Mouse (Mus musculus): Measurements from ENCODE around the gene Tc2n. TPM values are rescaled to one million over a fixed set of nuclear protein-coding genes. Genes with fewer than 3 reads are reported as not detected.
"Not testable (repeated sequence)": the region's sequence is repeated elsewhere in the genome, so short reads cannot be mapped to it uniquely, and the experiment has no call there.

Gene Tc2n
- polyA plus RNA-seq, 1 experiment, result 0.05 TPM

DNA sequence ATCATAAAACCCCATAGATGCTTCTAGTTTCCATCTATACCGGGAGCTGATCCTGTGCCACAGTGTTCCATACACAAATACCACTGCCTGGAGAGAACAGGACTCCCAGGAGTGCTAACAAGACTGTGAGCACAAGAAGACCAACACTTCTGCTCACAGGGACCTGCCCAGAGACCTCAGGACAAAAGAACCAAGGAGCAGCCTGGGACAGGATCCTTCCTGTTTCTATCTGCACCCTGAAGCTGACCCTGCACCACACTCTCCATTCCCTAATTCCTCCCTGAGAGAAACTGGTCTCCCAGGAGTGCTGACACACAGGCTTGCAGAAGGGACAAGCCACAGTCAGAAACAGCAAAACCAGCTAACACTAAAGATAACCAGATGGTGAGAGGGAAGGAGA is 21.8 kb downstream of the Tc2n start:
- Histone ChIP-seq H3K36me3 (ENCODE audit: control insufficient read depth, insufficient read depth, low read length) (no peaks in the 10 kb centered on the region), H3K27me3 (ENCODE audit: control insufficient read depth, insufficient read depth, low read length) (no peaks in the 10 kb centered on the region), H3K27ac (ENCODE audit: control insufficient read depth, insufficient read depth, low read length) (no peak overlapping the region), H3K4me3 (ENCODE audit: control insufficient read depth, insufficient read depth, low read length) (no peak overlapping the region), H3K4me1 (replicated peaks; ENCODE audit: control insufficient read depth, insufficient read depth, low read length) (no peaks in the 10 kb centered on the region)
- DNase-seq, result no peak
- TF ChIP-seq POLR2A (IDR thresholded peaks at IDR 0.05; ENCODE audit: control insufficient read depth, extremely low read depth, insufficient read depth, low read length, poor library complexity), result no peak
- no peak for TF ChIP-seq CTCF (IDR thresholded peaks at IDR 0.05; ENCODE audit: borderline replicate concordance, control insufficient read depth, extremely low read depth, insufficient read depth, low read length, poor library complexity)
- WGBS, result 95% methylated on average over 1 of the region's 1 CpGs

DNA sequence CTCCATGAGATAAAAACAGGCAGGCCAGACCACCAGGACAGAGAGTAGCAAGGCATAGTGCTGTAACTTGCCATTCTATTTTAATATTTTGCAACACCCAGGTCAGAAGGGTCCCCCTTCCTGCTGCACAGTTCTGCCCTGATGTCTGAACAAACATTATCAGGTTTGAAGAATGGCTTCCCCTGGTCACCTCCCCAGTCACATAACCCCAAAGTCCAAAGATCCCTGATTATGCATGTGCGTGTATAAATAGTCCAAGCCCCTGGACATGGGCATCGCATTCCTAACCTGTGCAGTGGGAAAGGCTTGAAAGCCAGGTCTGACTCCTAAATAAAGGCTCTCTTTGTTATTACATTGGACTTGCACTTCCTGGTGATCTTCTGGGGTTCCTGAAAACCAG is 37.8 kb downstream of the Tc2n start:
- H3K4me3 ChIP-seq (ENCODE audit: control insufficient read depth, insufficient read depth, low read length), result no peak overlapping the region
- no peak for DNase-seq
- H3K4me1 ChIP-seq (replicated peaks; ENCODE audit: control insufficient read depth, insufficient read depth, low read length), result no peaks in the 10 kb centered on the region
- 94% methylated on average over 2 of the region's 2 CpGs for WGBS
- TF ChIP-seq CTCF (IDR thresholded peaks at IDR 0.05; ENCODE audit: borderline replicate concordance, control insufficient read depth, extremely low read depth, insufficient read depth, low read length, poor library complexity) (no peak), POLR2A (IDR thresholded peaks at IDR 0.05; ENCODE audit: control insufficient read depth, extremely low read depth, insufficient read depth, low read length, poor library complexity) (no peak)
- H3K36me3 ChIP-seq (ENCODE audit: control insufficient read depth, insufficient read depth, low read length), result no peaks in the 10 kb centered on the region
- no peak overlapping the region for H3K27ac ChIP-seq (ENCODE audit: control insufficient read depth, insufficient read depth, low read length)
- no peaks in the 10 kb centered on the region for H3K27me3 ChIP-seq (ENCODE audit: control insufficient read depth, insufficient read depth, low read length)

DNA sequence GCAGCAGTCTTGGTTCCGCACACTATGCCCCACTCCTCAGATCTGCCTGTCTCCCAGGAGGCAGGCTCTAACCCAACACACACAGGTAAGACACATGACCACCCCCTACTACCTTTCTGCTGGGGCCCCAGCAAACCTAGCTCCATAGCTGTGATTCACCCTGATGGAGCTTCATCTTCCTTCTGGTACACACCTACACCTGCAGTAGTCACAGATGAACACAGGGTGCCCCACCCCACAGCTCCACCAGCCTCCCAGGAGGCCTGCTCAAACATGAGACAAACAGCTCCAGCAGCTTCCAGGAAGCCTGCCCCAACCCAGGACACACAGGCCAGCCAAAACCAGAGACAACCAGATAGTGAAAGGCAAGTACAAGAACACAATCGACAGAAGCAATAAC is 50.8 kb downstream of the Tc2n start:
- Histone ChIP-seq H3K27me3 (ENCODE audit: control insufficient read depth, insufficient read depth, low read length) (no peaks in the 10 kb centered on the region), H3K27ac (ENCODE audit: control insufficient read depth, insufficient read depth, low read length) (no peak overlapping the region), H3K4me1 (replicated peaks; ENCODE audit: control insufficient read depth, insufficient read depth, low read length) (no peaks in the 10 kb centered on the region), H3K4me3 (ENCODE audit: control insufficient read depth, insufficient read depth, low read length) (no peak overlapping the region), H3K36me3 (ENCODE audit: control insufficient read depth, insufficient read depth, low read length) (no peaks in the 10 kb centered on the region)
- DNase-seq, result no peak
- 99% methylated on average over 2 of the region's 2 CpGs for WGBS
- no peak for TF ChIP-seq POLR2A (IDR thresholded peaks at IDR 0.05; ENCODE audit: control insufficient read depth, extremely low read depth, insufficient read depth, low read length, poor library complexity)

DNA sequence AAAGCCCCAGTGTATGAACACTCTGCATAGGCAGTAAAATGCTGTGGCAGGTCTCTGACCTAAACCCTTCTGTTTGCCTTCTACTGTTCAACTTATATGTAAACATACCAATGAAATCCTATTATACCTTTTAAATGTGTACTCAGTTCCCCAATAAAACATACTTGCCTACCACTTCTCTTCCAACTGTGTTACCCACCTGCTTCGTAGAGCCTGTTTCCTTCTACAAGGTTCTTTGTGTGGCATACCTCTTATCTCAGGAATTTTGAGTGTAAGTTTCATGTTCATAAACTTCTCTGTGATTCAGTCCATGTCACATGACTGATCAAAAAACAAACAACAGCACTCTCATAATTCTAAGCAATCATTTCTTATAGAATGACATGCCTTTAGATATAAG is 85.2 kb downstream of the Tc2n start:
- Histone ChIP-seq H3K4me3 (ENCODE audit: control insufficient read depth, insufficient read depth, low read length) (no peak overlapping the region), H3K4me1 (replicated peaks; ENCODE audit: control insufficient read depth, insufficient read depth, low read length) (no peaks in the 10 kb centered on the region), H3K27ac (ENCODE audit: control insufficient read depth, insufficient read depth, low read length) (no peak overlapping the region), H3K36me3 (ENCODE audit: control insufficient read depth, insufficient read depth, low read length) (no peaks in the 10 kb centered on the region), H3K27me3 (ENCODE audit: control insufficient read depth, insufficient read depth, low read length) (no peaks in the 10 kb centered on the region)
- WGBS, result 98% methylated on average over 1 of the region's 1 CpGs
- DNase-seq, result no peak
- TF ChIP-seq POLR2A (IDR thresholded peaks at IDR 0.05; ENCODE audit: control insufficient read depth, extremely low read depth, insufficient read depth, low read length, poor library complexity) (no peak), CTCF (IDR thresholded peaks at IDR 0.05; ENCODE audit: borderline replicate concordance, control insufficient read depth, extremely low read depth, insufficient read depth, low read length, poor library complexity) (no peak)

DNA sequence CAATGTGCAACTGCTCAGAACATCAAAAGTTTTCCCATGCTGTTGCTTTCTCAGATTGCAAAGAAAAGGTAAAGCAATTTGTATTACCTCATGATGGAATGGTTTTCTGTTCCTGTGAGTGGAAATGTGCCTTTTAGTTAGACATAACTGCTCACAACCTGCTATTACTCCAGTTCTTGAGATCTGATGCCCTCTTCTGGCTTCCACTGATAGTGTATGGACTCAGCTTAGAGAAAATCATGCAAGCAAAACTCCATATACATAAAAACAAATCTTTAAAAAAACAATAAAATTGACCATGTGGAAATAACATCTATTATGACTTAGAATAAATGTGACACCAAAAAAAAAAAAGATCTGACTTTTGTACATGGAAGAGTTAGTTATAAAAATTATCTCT is 111.7 kb downstream of the Tc2n start:
- H3K36me3 ChIP-seq (ENCODE audit: control insufficient read depth, insufficient read depth, low read length); H3K27me3 ChIP-seq (ENCODE audit: control insufficient read depth, insufficient read depth, low read length); H3K4me1 ChIP-seq (replicated peaks; ENCODE audit: control insufficient read depth, insufficient read depth, low read length); H3K4me3 ChIP-seq (ENCODE audit: control insufficient read depth, insufficient read depth, low read length); H3K27ac ChIP-seq (ENCODE audit: control insufficient read depth, insufficient read depth, low read length); DNase-seq: not testable (repeated sequence)

Other genes with a start within 250 kb of the Tc2n start
- gene Fbln5, start 100.5 kb upstream of the Tc2n start, polyA plus RNA-seq (2012; rRNA removed), result 11.1 and 16.3 TPM in 2 replicates
- gene Trip11, start 194.7 kb upstream of the Tc2n start, polyA plus RNA-seq (2012; rRNA removed), result 6.4 and 7.6 TPM in 2 replicates
- gene Atxn3, start 239.7 kb upstream of the Tc2n start, polyA plus RNA-seq (2012; rRNA removed), result 5.5 and 6.0 TPM in 2 replicates

Measured in thymus, adult 2 months (tissue).